ENCODE assay signal across 20 mouse cellular contexts in the genomic region with DNA sequence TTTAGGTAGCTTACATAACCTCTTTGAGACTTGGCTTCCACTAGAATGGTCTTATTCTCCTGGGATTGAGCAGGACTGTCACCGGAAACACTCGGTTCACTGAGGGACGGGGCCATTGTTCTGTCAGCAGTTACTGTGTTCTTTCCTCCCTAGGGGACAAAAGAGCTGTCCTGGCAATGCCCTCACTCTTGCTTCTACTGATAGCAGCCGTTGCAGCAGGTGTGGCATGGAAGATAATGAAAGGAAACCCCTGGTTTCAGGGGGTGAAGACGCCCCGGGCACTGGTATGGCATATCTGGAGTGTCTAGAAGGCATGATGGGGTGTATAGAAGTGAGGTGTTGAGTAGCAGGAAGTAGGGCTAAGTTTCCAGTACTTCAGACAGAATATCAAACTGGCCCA. TPM values are rescaled to one million over a fixed set of nuclear protein-coding genes. Genes with fewer than 3 reads are reported as not detected.
DNase-seq lines count a peak whose midpoint lies in the region; ATAC-seq lines count a peak whose summit lies in the region.
"Had no signal": no experiment of that assay in that cellular context is flagged by ENCODE, and none has a peak within 500 bp of the region (broad histone marks: within the 10 kb centered on the region; RNA-seq: fewer than 3 reads in every experiment).

No protein-coding gene starts in this region.

- peak; percentile 13 for DNase-seq in gastrocnemius, postnatal 25 days
- no peak for DNase-seq in gastrocnemius, postnatal 36 days
- DNase-seq in kidney, adult 9 months, result peak; percentile 64
- no peak for DNase-seq in kidney, postnatal 4 days
- DNase-seq in kidney, postnatal 14 days, result peak; percentile 42
- DNase-seq in right cerebral cortex, adult 18-20 months, result no peak
- DNase-seq in adrenal gland, postnatal 10 days, result no peak
- DNase-seq: adrenal gland, postnatal 36 days; cerebellum, postnatal 14 days; gastrocnemius, adult 2 months; layer of hippocampus, postnatal 36 days; left cerebral cortex, postnatal 4 days; lung, adult 2 months; lung, postnatal 4 days; midbrain, embryonic 14.5 days had no signal

- ATAC-seq in megakaryocyte progenitor cell, adult 5-6 weeks (replicated peaks; ENCODE audit: poor library complexity), result peak; percentile 88
- ATAC-seq: activated CD4-positive, CD25-positive, alpha-beta regulatory T cell, adult 4 months; forebrain, embryonic 16.5 days; hindbrain, embryonic 16.5 days had no signal

- intact Hi-C loops in gastrocnemius, postnatal 36 days (cut with DNase I), result no loop called here

RNA-seq across cellular contexts. Expression of a gene that starts 17.9 kb away (rescaled TPM):
- under 1 TPM; 0.13 to 0.23 TPM for total RNA-seq in gastrocnemius, postnatal 25 days (2021)
- under 1 TPM; 0.23 to 0.35 TPM for total RNA-seq in gastrocnemius, postnatal 36 days (2021)
- 0.68 and 1.6 TPM in 2 replicates for total RNA-seq in megakaryocyte progenitor cell, adult 5-6 weeks (2015)
- total RNA-seq in megakaryocyte progenitor cell, adult 5-6 weeks (2017), result 0.30 and 0.46 TPM in 2 replicates
- total RNA-seq in adrenal gland, postnatal 10 days (2021), result under 1 TPM; 0.45 to 0.61 TPM

RNA-seq across cellular contexts. Expression of a gene that starts 24.0 kb away (rescaled TPM):
- under 1 TPM in 1 of 2 experiments, not detected in 1; 0.11 TPM for total RNA-seq in gastrocnemius, postnatal 25 days (2021)
- total RNA-seq in gastrocnemius, postnatal 36 days (2021), result not detected
- total RNA-seq in megakaryocyte progenitor cell, adult 5-6 weeks (2015), result not detected in 2 replicates
- total RNA-seq in megakaryocyte progenitor cell, adult 5-6 weeks (2017), result not detected in 2 replicates
- total RNA-seq in adrenal gland, postnatal 10 days (2021), result 1 to 10 TPM; 1.5 to 1.7 TPM
- total RNA-seq: CH12.LX; gastrocnemius, adult 2 months; layer of hippocampus, postnatal 36 days had no signal

RNA-seq across cellular contexts. Expression of a gene that starts 55.5 kb away (rescaled TPM):
- 10 to 100 TPM; 58.1 to 76.7 TPM for total RNA-seq in gastrocnemius, postnatal 25 days (2021)
- total RNA-seq in gastrocnemius, postnatal 36 days (2021), result 10 to 100 TPM; 23.1 to 57.4 TPM
- not detected in 2 replicates for total RNA-seq in megakaryocyte progenitor cell, adult 5-6 weeks (2015)
- total RNA-seq in megakaryocyte progenitor cell, adult 5-6 weeks (2017), result not detected in 2 replicates
- total RNA-seq in adrenal gland, postnatal 10 days (2021), result 10 to 100 TPM in 1 of 2 experiments, 1 to 10 TPM in 1; 4.2 to 15.1 TPM

Comparison
In these comparisons a context has a peak if more than half of its experiments do, and no peak if none do; other contexts are left out.
1. DNase-seq: peak in gastrocnemius, postnatal 25 days (single experiment), kidney, adult 9 months (single experiment) and kidney, postnatal 14 days (single experiment); none in gastrocnemius, postnatal 36 days (0 of 2), kidney, postnatal 4 days (0 of 2), right cerebral cortex, adult 18-20 months (single experiment) and adrenal gland, postnatal 10 days (single experiment).
2. RNA of a gene that starts 55.5 kb away (total RNA-seq): 58.1 to 76.7 TPM in gastrocnemius, postnatal 25 days, 23.1 to 57.4 TPM in gastrocnemius, postnatal 36 days and 4.2 to 15.1 TPM in adrenal gland, postnatal 10 days; not detected in megakaryocyte progenitor cell, adult 5-6 weeks; every median in the first group is over 4 times any median in the second.